Mouse (Mus musculus) limb, embryonic 10.5 days (tissue): Measurements from ENCODE around the gene Frmpd2. TPM values are rescaled to one million over a fixed set of nuclear protein-coding genes. Genes with fewer than 3 reads are reported as not detected.

ENCODE experiments used
- DNase-seq: peaks from one replicate; pipeline ENCODE4 v3.0.0-alpha.2; 2017; ENCODE audit warnings: low spot score
- H3K27ac ChIP-seq: fragments of 300-500 bp; sonication (generic); 2 replicates; pipeline ENCODE4 v1.5.1; 2016; ENCODE audit warnings: mild to moderate bottlenecking
- H3K27me3 ChIP-seq: fragments of 300-500 bp; sonication (generic); 2 replicates; pipeline ENCODE4 v1.6.1; 2016; ENCODE audit warnings: low read depth, mild to moderate bottlenecking; ENCODE audit not compliant: poor library complexity, severe bottlenecking
- H3K36me3 ChIP-seq: fragments of 300-500 bp; sonication (generic); 2 replicates; pipeline ENCODE4 v1.6.1; 2016; ENCODE audit warnings: mild to moderate bottlenecking, moderate library complexity
- H3K4me1 ChIP-seq: fragments of 300-500 bp; sonication (generic); 2 replicates; pipeline ENCODE4 v1.6.1; 2016
- H3K4me3 ChIP-seq: fragments of 300-500 bp; sonication (generic); 2 replicates; pipeline ENCODE4 v1.5.1; 2016; ENCODE audit warnings: mild to moderate bottlenecking, moderate library complexity
- H3K9me3 ChIP-seq: fragments of 300-500 bp; sonication (generic); replicated peaks from 2 replicates; pipeline ENCODE4 v1.6.1; 2016; ENCODE audit warnings: mild to moderate bottlenecking
- WGBS: fragments of 180-500 bp; shearing (Covaris S2); methylation state at CpG from one replicate; pipeline ENCODE4 v1.1.7; 2016; 5-methylcytosine and 5-hydroxymethylcytosine counted together
- polyA plus RNA-seq: library from polyadenylated mRNA; unstranded; fragments of >200 nt; fragmentation: Nextera tagmentation; extraction: Ambion mirVana; gene quantifications from 2 replicates; pipeline ENCODE4 v1.2.1, GENCODE M21; 2016

The Frmpd2 gene
- polyA plus RNA-seq, 1 experiment from 2014 or later = not detected

DNA sequence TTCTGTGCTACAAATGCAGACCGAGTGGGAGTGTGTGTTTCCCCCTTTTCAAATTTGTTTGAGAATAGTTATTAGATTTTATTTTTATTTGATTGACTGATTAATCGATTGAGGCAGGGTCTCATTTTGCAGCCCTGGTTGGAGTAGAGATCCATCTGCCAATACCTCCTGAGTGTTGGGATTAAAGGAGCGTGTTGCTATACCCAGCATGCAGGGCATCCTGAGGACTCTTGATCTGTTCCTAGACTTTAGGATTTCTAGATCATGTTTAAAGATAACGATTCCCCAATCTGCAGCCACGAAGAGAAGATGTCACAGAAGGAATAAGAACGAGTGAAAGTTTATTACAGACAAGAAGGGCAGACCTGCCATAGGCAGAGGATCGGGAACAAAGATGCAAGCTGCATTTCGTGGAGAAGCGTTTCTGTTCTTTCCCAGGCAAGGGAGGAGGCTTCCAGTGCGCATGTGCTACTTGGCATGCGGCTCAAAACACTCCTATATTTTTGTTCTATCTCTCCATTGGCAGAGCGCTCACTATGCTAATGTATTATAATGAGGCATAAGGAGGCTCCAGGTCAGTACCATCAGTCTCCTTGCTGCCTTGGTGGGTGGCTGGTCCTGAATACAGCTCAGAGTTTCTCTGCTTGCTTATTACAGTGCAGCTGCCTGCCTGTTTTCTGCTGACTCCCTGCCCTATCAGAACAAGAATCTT is 53.9 kb downstream of the Frmpd2 start:
- WGBS = 74% methylated on average over 12 of the region's 12 CpGs
- H3K36me3 ChIP-seq = no peaks in the 10 kb centered on the region
- H3K27me3 ChIP-seq = no peaks in the 10 kb centered on the region
- no peak overlapping the region for H3K4me3 ChIP-seq
- no peaks in the 10 kb centered on the region for H3K4me1 ChIP-seq
- no peaks in the 10 kb centered on the region for H3K9me3 ChIP-seq
- no peak for DNase-seq
- no peak overlapping the region for H3K27ac ChIP-seq

DNA sequence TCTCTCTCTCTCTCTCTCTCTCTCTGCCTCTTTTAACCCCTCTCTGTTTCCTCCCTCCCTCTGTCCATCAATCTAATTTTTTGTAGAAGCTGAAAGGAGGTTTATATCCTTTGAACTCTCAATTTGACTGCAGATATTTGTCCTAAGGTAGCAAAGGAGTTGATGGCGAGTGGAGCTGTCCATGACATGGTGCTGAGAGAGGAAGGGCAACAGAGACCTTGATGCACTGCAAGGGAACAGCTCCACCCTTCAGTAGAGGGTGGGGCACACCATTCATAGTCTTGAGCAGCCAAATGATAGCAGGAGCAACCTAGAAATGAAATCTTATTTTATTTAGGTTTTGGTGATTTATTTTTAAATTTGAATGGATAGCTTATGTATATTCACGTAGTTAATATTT is 55.1 kb downstream of the Frmpd2 start:
- WGBS = 64% methylated on average over 2 of the region's 2 CpGs
- Histone ChIP-seq H3K27me3 (no peaks in the 10 kb centered on the region), H3K27ac (no peak overlapping the region), H3K4me1 (no peaks in the 10 kb centered on the region), H3K36me3 (no peaks in the 10 kb centered on the region), H3K9me3 (no peaks in the 10 kb centered on the region), H3K4me3 (no peak overlapping the region)
- DNase-seq = peak; percentile 34

DNA sequence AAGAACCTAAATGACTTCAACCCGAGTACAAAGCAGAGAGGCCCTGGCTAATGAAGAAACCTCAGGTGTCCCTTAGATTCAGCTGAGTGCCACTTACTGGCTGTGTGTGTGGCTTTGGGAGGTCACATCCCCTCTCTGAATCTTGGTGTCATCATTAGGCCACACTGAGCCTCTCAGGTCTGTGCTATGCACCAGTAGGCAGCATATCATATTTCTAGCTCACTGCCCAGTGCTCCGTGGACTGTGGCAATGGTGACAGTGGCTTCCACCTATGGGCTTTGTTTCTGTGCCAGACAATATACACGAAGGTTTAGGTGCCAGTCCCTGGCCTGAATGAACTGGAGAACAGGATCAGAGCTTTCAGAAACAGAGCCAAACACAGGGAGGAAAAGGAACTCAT is 56.4 kb downstream of the Frmpd2 start:
- Histone ChIP-seq H3K9me3 (no peaks in the 10 kb centered on the region), H3K4me1 (no peaks in the 10 kb centered on the region), H3K27me3 (no peaks in the 10 kb centered on the region), H3K4me3 (no peak overlapping the region), H3K36me3 (no peaks in the 10 kb centered on the region), H3K27ac (no peak overlapping the region)
- DNase-seq = no peak
- 76% methylated on average over 3 of the region's 3 CpGs for WGBS

DNA sequence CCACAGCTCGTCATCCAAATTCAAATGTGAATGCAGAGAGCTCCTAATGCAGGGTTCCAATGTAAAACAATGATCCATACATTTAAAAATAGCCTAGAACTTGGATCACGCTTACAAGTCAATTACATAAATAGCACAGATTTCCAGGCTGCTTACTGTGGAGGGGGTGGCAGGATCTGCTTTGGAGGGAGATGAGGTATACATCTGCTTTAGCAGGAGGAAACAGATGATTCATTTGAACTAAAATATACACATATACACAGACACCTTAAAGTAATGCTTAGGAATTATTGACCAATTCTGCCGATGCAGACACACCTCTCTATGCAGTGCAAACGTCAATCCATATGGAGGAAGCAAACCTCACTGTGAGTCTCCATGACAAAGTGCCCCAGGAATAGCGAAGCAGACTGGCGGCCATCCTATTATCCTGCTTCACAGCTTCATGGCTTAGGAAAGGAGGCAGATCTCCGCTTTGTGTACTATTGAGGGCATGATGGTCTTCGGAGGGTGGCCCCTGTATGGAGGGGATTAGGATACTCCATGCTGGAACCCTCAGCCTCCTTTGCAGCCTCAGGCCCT is 59.9 kb downstream of the Frmpd2 start:
- H3K9me3 ChIP-seq = no peaks in the 10 kb centered on the region
- 83% methylated on average over 8 of the region's 8 CpGs for WGBS
- H3K27me3 ChIP-seq = no peaks in the 10 kb centered on the region

DNA sequence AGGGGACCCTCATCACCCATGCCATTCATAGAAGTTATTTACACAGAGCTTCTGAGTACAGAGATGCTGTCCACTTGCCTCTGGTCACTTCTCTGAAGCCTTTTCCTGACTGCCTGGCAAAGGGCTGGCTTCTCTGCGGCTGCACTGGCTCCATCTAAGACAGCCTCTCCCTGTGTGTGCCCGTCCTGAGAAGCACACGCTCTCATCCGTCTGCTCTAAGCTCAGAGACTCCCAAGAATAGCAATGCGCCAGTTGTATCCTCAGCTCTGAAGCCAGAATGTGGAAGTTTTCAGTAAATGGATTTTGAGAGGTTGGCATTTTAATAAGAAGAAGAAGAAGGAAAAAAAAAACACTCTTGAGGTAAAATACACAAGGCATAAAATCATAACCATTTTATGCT is 61.3 kb downstream of the Frmpd2 start:
- Histone ChIP-seq H3K27ac (no peak overlapping the region), H3K4me3 (no peak overlapping the region)
- 91% methylated on average over 5 of the region's 5 CpGs for WGBS

More for the DNA sequence above, 59.9 kb downstream of the Frmpd2 start:
- no peak for DNase-seq
- Histone ChIP-seq H3K36me3 (no peaks in the 10 kb centered on the region), H3K4me3 (no peak overlapping the region), H3K4me1 (no peaks in the 10 kb centered on the region), H3K27ac (no peak overlapping the region)

DNA sequence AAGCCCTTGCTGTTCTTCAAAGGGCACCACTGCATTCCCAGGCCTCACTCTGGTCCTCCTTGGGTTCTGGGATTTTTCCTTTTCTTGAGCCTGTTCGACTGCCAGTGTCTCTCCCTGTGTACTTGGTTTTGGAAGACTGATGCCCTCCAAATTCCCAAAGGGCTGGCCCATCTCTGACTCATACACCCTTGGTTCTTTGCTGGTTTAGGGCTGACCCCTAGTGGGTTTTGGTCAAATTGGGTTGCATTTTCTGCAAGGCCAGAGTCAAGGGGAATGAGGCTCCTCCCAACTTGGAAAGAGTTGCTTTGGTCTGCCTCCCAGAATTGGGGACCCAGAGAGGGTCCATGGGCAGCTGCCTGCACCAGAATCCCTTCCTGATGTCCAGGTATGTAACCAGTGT is 62.0 kb downstream of the Frmpd2 start:
- H3K4me1 ChIP-seq = no peaks in the 10 kb centered on the region
- H3K27ac ChIP-seq = no peak overlapping the region
- no peak for DNase-seq
- no peaks in the 10 kb centered on the region for H3K27me3 ChIP-seq
- no peaks in the 10 kb centered on the region for H3K9me3 ChIP-seq
- H3K4me3 ChIP-seq = no peak overlapping the region
- WGBS = 74% methylated on average over 1 of the region's 1 CpGs
- no peaks in the 10 kb centered on the region for H3K36me3 ChIP-seq

More for the DNA sequence above, 61.3 kb downstream of the Frmpd2 start:
- no peaks in the 10 kb centered on the region for H3K9me3 ChIP-seq
- no peaks in the 10 kb centered on the region for H3K36me3 ChIP-seq
- DNase-seq = no peak
- no peaks in the 10 kb centered on the region for H3K4me1 ChIP-seq
- no peaks in the 10 kb centered on the region for H3K27me3 ChIP-seq

DNA sequence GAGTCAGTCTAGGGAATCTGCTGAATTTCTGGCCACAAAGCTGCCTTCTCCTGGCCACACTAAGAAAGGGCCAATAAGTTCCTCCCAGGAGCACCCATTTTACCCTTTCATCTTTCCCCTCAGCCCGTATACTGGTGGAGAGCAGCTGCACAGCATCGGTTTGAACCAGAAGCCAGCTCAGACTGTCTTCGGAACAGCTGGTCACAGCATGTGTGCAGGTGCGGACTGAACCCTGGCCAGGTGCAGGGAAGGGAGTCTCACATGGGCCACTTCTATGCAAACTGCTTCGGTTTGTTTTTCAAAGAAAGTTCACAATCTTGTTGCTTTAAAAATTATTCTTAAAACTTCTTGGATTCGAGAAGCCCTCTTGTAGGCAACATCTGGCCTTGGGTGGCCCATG is 63.8 kb downstream of the Frmpd2 start:
- no peak for DNase-seq
- 82% methylated on average over 6 of the region's 6 CpGs for WGBS
- Histone ChIP-seq H3K9me3 (no peaks in the 10 kb centered on the region), H3K4me1 (no peaks in the 10 kb centered on the region), H3K36me3 (no peaks in the 10 kb centered on the region), H3K27ac (no peak overlapping the region), H3K4me3 (no peak overlapping the region), H3K27me3 (no peaks in the 10 kb centered on the region)

DNA sequence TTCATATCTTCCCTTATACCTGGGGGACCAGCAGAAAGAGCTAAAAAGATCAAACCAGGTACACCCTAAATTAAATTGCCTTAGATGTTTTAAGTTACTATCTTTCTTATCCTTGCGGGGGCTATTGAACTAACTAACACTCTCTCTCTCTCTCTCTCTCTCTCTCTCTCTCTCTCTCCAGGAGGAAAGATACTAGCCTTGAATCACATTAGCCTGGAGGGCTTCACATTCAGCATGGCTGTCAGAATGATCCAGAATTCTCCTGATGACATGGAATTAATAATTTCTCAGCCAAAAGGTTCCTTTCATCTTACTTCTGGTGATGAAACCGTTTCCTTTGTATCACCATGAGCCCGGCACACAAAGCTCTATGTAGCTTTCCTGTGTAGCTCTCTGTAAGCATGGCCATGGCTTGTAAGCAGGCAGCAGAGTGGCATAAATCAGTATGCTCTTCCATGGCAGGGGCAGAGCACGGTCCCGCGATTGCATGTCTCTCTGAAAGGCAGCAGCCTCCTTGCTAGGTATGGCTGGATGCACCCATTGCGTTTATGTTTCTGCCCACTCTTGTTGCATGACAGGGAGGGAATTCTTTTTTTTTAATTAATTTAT is 68.2 kb downstream of the Frmpd2 start:
- no peaks in the 10 kb centered on the region for H3K9me3 ChIP-seq
- H3K36me3 ChIP-seq = no peaks in the 10 kb centered on the region
- H3K27me3 ChIP-seq = no peaks in the 10 kb centered on the region
- H3K4me3 ChIP-seq = no peak overlapping the region
- H3K27ac ChIP-seq = no peak overlapping the region
- no peak for DNase-seq
- H3K4me1 ChIP-seq = no peaks in the 10 kb centered on the region
- WGBS = 85% methylated on average over 7 of the region's 7 CpGs

DNA sequence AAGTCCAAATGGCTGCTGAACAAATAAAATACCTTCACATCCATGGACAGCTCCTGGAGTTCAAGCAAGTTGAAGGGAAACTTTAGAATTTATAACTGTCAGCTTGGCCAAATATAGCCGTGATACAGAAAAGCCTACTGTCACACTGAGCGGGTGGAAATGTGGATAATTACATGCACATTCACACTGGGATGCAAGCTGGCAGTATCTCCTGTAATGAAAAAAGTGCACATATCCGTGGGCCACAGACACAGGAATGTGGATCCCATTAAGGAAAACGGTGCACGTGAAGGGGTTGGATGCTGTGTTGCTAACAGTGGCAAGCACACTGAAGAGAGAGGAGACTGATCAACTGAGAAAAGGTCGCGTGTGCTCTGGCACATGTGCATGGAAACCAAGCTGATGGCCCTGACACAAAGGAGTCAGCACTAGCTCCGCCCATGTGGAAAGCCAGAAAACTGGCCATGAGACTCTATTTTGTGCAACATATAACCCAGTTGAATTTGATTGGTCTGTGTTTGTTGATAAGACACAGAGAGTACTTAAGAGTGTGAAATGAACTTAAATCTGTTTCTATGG is 74.2 kb downstream of the Frmpd2 start:
- H3K27ac ChIP-seq = no peak overlapping the region
- 91% methylated on average over 8 of the region's 8 CpGs for WGBS
- H3K9me3 ChIP-seq = no peaks in the 10 kb centered on the region
- H3K36me3 ChIP-seq = no peaks in the 10 kb centered on the region
- H3K4me1 ChIP-seq = no peaks in the 10 kb centered on the region
- no peak overlapping the region for H3K4me3 ChIP-seq
- DNase-seq = peak; percentile 18
- no peaks in the 10 kb centered on the region for H3K27me3 ChIP-seq

DNA sequence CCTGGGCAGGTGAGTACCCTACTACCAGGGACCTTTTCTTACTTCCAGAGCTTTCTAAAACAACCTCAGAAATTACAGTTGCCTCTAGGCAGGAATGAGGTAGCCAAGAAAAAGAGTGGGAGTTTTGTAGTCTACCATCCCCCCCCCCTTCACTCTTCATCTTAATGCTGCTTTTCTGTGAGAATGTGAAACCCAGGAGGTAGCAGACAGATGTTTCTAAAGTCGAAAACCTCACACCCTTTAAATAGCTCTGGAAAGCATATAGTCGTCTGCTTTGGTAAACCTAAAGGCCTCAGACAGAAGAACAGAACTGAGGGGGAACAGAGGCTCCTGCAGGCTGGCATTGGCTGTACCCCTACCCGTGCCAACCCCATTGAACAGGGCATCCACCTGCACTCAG is 77.2 kb downstream of the Frmpd2 start:
- H3K27me3 ChIP-seq = no peaks in the 10 kb centered on the region
- no peaks in the 10 kb centered on the region for H3K4me1 ChIP-seq
- 72% methylated on average over 3 of the region's 3 CpGs for WGBS
- no peaks in the 10 kb centered on the region for H3K36me3 ChIP-seq
- H3K27ac ChIP-seq = no peak overlapping the region
- H3K9me3 ChIP-seq = no peaks in the 10 kb centered on the region
- H3K4me3 ChIP-seq = no peak overlapping the region
- no peak for DNase-seq

DNA sequence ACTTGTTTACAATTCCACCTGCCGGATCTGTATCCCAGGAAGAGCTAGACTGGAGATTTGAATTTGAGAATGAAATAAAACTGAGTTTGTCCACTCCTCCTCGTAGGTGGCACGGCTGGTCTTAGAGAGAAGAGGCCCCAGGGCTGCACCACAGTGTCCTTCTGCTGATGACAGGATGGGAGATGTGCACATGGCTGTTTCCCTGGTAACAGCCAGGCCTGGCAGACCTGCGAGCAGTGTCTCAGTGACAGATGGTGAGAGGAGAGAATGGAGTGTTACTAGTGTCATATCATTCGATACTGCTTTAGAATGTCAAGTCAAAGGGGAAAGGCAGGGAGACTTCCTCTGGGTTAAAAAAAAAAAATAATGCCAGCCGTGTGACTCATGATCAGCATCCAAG is 78.4 kb downstream of the Frmpd2 start:
- no peak for DNase-seq

DNA sequence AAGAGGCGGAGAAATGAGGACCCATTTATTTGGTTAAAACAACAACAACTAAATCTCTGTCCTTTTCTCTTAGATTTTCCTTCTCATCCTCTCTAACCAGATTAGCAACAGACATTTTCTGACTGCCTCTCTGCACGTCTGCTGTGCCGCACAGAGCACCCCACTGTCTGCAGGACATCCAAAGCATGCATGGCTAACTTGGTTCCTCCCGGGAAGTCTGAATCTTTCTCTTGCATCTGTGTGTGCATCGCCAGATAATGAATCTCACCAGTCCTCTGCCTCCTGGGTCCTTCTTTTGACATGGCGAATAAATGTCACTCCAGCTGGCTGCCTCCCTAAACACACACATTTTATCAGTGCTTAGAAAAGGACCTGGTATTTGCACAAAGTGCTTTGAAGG is 99.2 kb downstream of the Frmpd2 start:
- no peak for DNase-seq
- H3K9me3 ChIP-seq = no peaks in the 10 kb centered on the region
- no peak overlapping the region for H3K27ac ChIP-seq
- H3K4me3 ChIP-seq = no peak overlapping the region
- 55% methylated on average over 6 of the region's 6 CpGs for WGBS
- no peaks in the 10 kb centered on the region for H3K36me3 ChIP-seq
- H3K27me3 ChIP-seq = no peaks in the 10 kb centered on the region
- no peaks in the 10 kb centered on the region for H3K4me1 ChIP-seq

More for the DNA sequence above, 78.4 kb downstream of the Frmpd2 start:
- no peaks in the 10 kb centered on the region for H3K27me3 ChIP-seq
- H3K4me1 ChIP-seq = no peaks in the 10 kb centered on the region
- no peak overlapping the region for H3K27ac ChIP-seq
- H3K36me3 ChIP-seq = no peaks in the 10 kb centered on the region
- no peak overlapping the region for H3K4me3 ChIP-seq
- WGBS = 87% methylated on average over 6 of the region's 6 CpGs
- no peaks in the 10 kb centered on the region for H3K9me3 ChIP-seq

DNA sequence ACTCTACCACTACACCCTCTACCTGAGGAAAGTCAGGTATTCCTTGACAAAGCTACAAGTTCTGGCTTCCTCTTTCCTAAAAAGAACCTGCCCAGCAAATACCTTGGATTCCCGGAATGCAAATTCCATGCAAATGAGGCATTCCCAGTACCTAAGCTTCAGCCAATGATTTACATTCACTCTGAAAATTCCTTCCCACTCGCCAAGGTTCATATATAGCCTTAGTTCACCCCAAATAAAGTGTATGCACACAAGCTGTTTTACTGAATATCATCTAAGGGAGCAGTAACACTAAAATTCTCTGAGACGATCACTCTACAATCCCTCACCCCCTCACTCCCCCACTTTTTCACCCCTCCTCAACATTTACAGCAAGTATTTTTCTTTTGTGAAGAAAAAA is 102.1 kb downstream of the Frmpd2 start:
- Histone ChIP-seq H3K27ac (no peak overlapping the region), H3K4me1 (no peaks in the 10 kb centered on the region), H3K9me3 (no peaks in the 10 kb centered on the region), H3K36me3 (no peaks in the 10 kb centered on the region), H3K27me3 (no peaks in the 10 kb centered on the region), H3K4me3 (no peak overlapping the region)
- DNase-seq = no peak
- WGBS = 74% methylated on average over 3 of the region's 3 CpGs
